Mouse (Mus musculus) heart, adult 8-10 months (tissue): ENCODE measurements around the gene Lce6a. TPM values are rescaled to one million over a fixed set of nuclear protein-coding genes. Genes with fewer than 3 reads are reported as not detected.

ENCODE experiments used
- total RNA-seq, 4 experiments: library from RNA; stranded (reverse); gene quantifications; 2 replicates each; pipeline ENCODE4 v1.2.4; 2022

The Lce6a gene
- total RNA-seq, 4 experiments from 2014 or later, result not detected

Other genes with a start within 250 kb of the Lce6a start
- gene Sprr2h, start 236.0 kb downstream of the Lce6a start, total RNA-seq, result not detected
- gene Sprr2i, start 213.7 kb downstream of the Lce6a start, total RNA-seq, result not detected
- gene Sprr2j-ps, start 203.6 kb downstream of the Lce6a start, total RNA-seq, result not detected
- 1 to 10 TPM in 3 of 4 experiments, not detected in 1; 1.4 to 3.1 (median 2.9) TPM for gene Gm9774, start 192.2 kb downstream of the Lce6a start, total RNA-seq
- gene Sprr2k, start 189.1 kb downstream of the Lce6a start, total RNA-seq, result not detected
- not detected for gene Sprr1b, start 182.9 kb downstream of the Lce6a start, total RNA-seq
- gene Sprr3, start 162.9 kb downstream of the Lce6a start, total RNA-seq, result not detected
- gene Sprr1a, start 135.8 kb downstream of the Lce6a start, total RNA-seq, result under 1 TPM in 3 of 4 experiments, not detected in 1; 0.35 to 0.69 (median 0.41) TPM
- gene Sprr4, start 121.2 kb downstream of the Lce6a start, total RNA-seq, result not detected
- gene 2310046K23Rik, start 87.1 kb downstream of the Lce6a start, total RNA-seq, result not detected
- not detected for gene Ivl, start 47.9 kb downstream of the Lce6a start, total RNA-seq
- not detected for gene Smcp, start 32.7 kb downstream of the Lce6a start, total RNA-seq
- not detected for gene 2210017I01Rik, start 14.2 kb downstream of the Lce6a start, total RNA-seq
- gene Lce1a1, start 26.6 kb upstream of the Lce6a start, total RNA-seq, result not detected
- not detected for gene Lce1b, start 35.3 kb upstream of the Lce6a start, total RNA-seq
- not detected for gene Lce1a2, start 48.7 kb upstream of the Lce6a start, total RNA-seq
- gene Lce1c, start 57.6 kb upstream of the Lce6a start, total RNA-seq, result not detected
- gene Lce1d, start 65.5 kb upstream of the Lce6a start, total RNA-seq, result not detected
- not detected for gene Lce1e, start 87.4 kb upstream of the Lce6a start, total RNA-seq
- not detected for gene Lce1f, start 98.7 kb upstream of the Lce6a start, total RNA-seq
- not detected for gene Gm38119, start 117.4 kb upstream of the Lce6a start, total RNA-seq
- gene Lce1g, start 130.7 kb upstream of the Lce6a start, total RNA-seq, result not detected
- gene Lce1h, start 143.4 kb upstream of the Lce6a start, total RNA-seq, result not detected
- not detected for gene Lce1i, start 157.2 kb upstream of the Lce6a start, total RNA-seq
- not detected for gene Lce1j, start 168.9 kb upstream of the Lce6a start, total RNA-seq
- not detected for gene Lce1k, start 186.2 kb upstream of the Lce6a start, total RNA-seq
- not detected for gene Kprp, start 205.6 kb upstream of the Lce6a start, total RNA-seq
- not detected for gene Lce1l, start 229.6 kb upstream of the Lce6a start, total RNA-seq
- gene 2310050C09Rik, start 248.6 kb upstream of the Lce6a start, total RNA-seq, result not detected